Mouse (Mus musculus) CH12.LX (cell line): Measurements from ENCODE around the gene Reep1.

ENCODE experiments used
- CHD1 ChIP-seq: IDR thresholded peaks from 2 replicates; pipeline ENCODE4 v1.6.1; 2012; ENCODE audit warnings: low read depth, low read length, improper control_type of control experiment, inconsistent platforms
- CTCF ChIP-seq, 2 experiments: IDR thresholded peaks in 1 of 2; conservative IDR thresholded peaks in 1 of 2; 2 replicates each; pipeline ENCODE4 v1.5.1; 2011 to 2012; ENCODE audit warnings: low read depth in 2 of 2, low read length in 2 of 2, improper control_type of control experiment in 1 of 2, inconsistent platforms in 1 of 2, mild to moderate bottlenecking in 1 of 2, moderate library complexity in 1 of 2
- E2F4 ChIP-seq: IDR thresholded peaks from 2 replicates; pipeline ENCODE4 v1.6.1; 2011; ENCODE audit warnings: low read depth, low read length, improper control_type of control experiment; ENCODE audit not compliant: insufficient replicate concordance
- EP300 ChIP-seq: IDR thresholded peaks from 2 replicates; pipeline ENCODE4 v1.6.1; 2011; ENCODE audit warnings: low read length, improper control_type of control experiment
- HCFC1 ChIP-seq: IDR thresholded peaks from 2 replicates; pipeline ENCODE4 v1.6.1; 2012; ENCODE audit warnings: low read depth, mild to moderate bottlenecking, inconsistent platforms, low read length, improper control_type of control experiment
- MAFK ChIP-seq: IDR thresholded peaks from 2 replicates; pipeline ENCODE4 v1.6.1; 2011; ENCODE audit warnings: low read length, improper control_type of control experiment; ENCODE audit not compliant: insufficient replicate concordance
- MEF2A ChIP-seq: IDR thresholded peaks from 2 replicates; pipeline ENCODE4 v1.6.1; 2014; ENCODE audit warnings: low read depth, mild to moderate bottlenecking, inconsistent platforms, low read length, improper control_type of control experiment, borderline replicate concordance
- NRF1 ChIP-seq: IDR thresholded peaks from 2 replicates; pipeline ENCODE4 v1.6.1; 2014; ENCODE audit warnings: low read depth, mild to moderate bottlenecking, inconsistent platforms, low read length, improper control_type of control experiment, moderate library complexity
- POLR2A ChIP-seq: IDR thresholded peaks from 2 replicates; pipeline ENCODE4 v1.6.1; 2011; ENCODE audit warnings: low read depth, mild to moderate bottlenecking, improper control_type of control experiment, low read length
- POLR2AphosphoS2 ChIP-seq: IDR thresholded peaks from 2 replicates; pipeline ENCODE4 v1.6.1; 2011; ENCODE audit warnings: low read depth, low read length, improper control_type of control experiment
- TBP ChIP-seq: conservative IDR thresholded peaks from 2 replicates; pipeline ENCODE4 v1.6.1; 2011; ENCODE audit warnings: low read depth, low read length, improper control_type of control experiment
- USF1 ChIP-seq: IDR thresholded peaks from 2 replicates; pipeline ENCODE4 v1.6.1; 2014; ENCODE audit warnings: low read depth, mild to moderate bottlenecking, inconsistent platforms, low read length, improper control_type of control experiment

GRCm38 (mm10) chr6:71839815-71840214, 132.5 kb downstream of the Reep1 start:
- TF ChIP-seq POLR2A, result no peak
- no peak for TF ChIP-seq USF1
- no peak for TF ChIP-seq CTCF (conservative IDR thresholded peaks at IDR 0.05 in 1 of 2, IDR thresholded peaks at IDR 0.05 in 1 of 2; ENCODE audit: low read depth in 2 of 2, low read length in 2 of 2)
- TF ChIP-seq TBP, result no peak
- TF ChIP-seq POLR2AphosphoS2, result no peak
- TF ChIP-seq E2F4, result no peak
- TF ChIP-seq HCFC1, result no peak
- no peak for TF ChIP-seq MAFK
- no peak for TF ChIP-seq EP300
- no peak for TF ChIP-seq NRF1
- TF ChIP-seq CHD1, result no peak
- no peak for TF ChIP-seq MEF2A
